Mouse (Mus musculus) midbrain, embryonic 10.5 days (tissue): ENCODE data around the gene Mkrn1. TPM values are rescaled to one million over a fixed set of nuclear protein-coding genes. Genes with fewer than 3 reads are reported as not detected.
"Not testable (repeated sequence)": the region's sequence is repeated elsewhere in the genome, so short reads cannot be mapped to it uniquely, and the experiment has no call there.

ENCODE experiments used
- DNase-seq: peaks from one replicate; pipeline ENCODE4 v3.0.0-alpha.2; 2017; ENCODE audit warnings: low spot score
- H3K27ac ChIP-seq: fragments of 300-500 bp; sonication (generic); replicated peaks from 2 replicates; pipeline ENCODE4 v1.5.1; 2016; ENCODE audit warnings: mild to moderate bottlenecking
- H3K27me3 ChIP-seq: fragments of 300-500 bp; sonication (generic); 2 replicates; pipeline ENCODE4 v1.6.1; 2016; ENCODE audit warnings: low read depth, mild to moderate bottlenecking; ENCODE audit not compliant: poor library complexity, severe bottlenecking
- H3K36me3 ChIP-seq: fragments of 300-500 bp; sonication (generic); 2 replicates; pipeline ENCODE4 v1.6.1; 2016; ENCODE audit warnings: mild to moderate bottlenecking, moderate library complexity
- H3K4me1 ChIP-seq: fragments of 300-500 bp; sonication (generic); 2 replicates; pipeline ENCODE4 v1.6.1; 2016
- H3K4me3 ChIP-seq: fragments of 300-500 bp; sonication (generic); 2 replicates; pipeline ENCODE4 v1.5.1; 2016; ENCODE audit warnings: mild to moderate bottlenecking, moderate library complexity
- H3K9me3 ChIP-seq: fragments of 300-500 bp; sonication (generic); replicated peaks from 2 replicates; pipeline ENCODE4 v1.6.1; 2016; ENCODE audit warnings: mild to moderate bottlenecking
- WGBS: fragments of 180-500 bp; shearing (Covaris S2); methylation state at CpG from one replicate; pipeline ENCODE4 v1.1.7; 2016; 5-methylcytosine and 5-hydroxymethylcytosine counted together
- polyA plus RNA-seq: library from polyadenylated mRNA; unstranded; fragments of >200 nt; fragmentation: Nextera tagmentation; extraction: Ambion mirVana; gene quantifications from 2 replicates; pipeline ENCODE4 v1.2.1, GENCODE M21; 2016

Gene Mkrn1
- polyA plus RNA-seq, 1 experiment from 2014 or later: 88.2 TPM

- no peak for DNase-seq
- no peaks in the 10 kb centered on the region for H3K27me3 ChIP-seq
- H3K36me3 ChIP-seq: peaks cover 60% of the 10 kb centered on the region
- 92% methylated on average over 4 of the region's 4 CpGs for WGBS
- no peaks in the 10 kb centered on the region for H3K9me3 ChIP-seq
- H3K4me1 ChIP-seq: no peaks in the 10 kb centered on the region
- H3K27ac ChIP-seq: no peak overlapping the region
- H3K4me3 ChIP-seq: no peak overlapping the region
Observed at GRCm38 (mm10) chr6:39395916-39396315, 24.3 kb downstream of the Mkrn1 start.

GRCm38 (mm10) chr6:39395471-39395870, 24.8 kb downstream of the Mkrn1 start:
- H3K4me3 ChIP-seq: no peak overlapping the region
- H3K9me3 ChIP-seq: no peaks in the 10 kb centered on the region
- H3K27me3 ChIP-seq: no peaks in the 10 kb centered on the region
- H3K4me1 ChIP-seq: no peaks in the 10 kb centered on the region
- DNase-seq: no peak
- no peak overlapping the region for H3K27ac ChIP-seq
- H3K36me3 ChIP-seq: peaks cover 60% of the 10 kb centered on the region
- WGBS: 93% methylated on average over 4 of the region's 4 CpGs

- no peak for DNase-seq
- peaks cover 9% of the 10 kb centered on the region for H3K36me3 ChIP-seq
- no peaks in the 10 kb centered on the region for H3K27me3 ChIP-seq
- WGBS: 94% methylated on average over 2 of the region's 2 CpGs
- H3K27ac ChIP-seq: no peak overlapping the region
- no peak overlapping the region for H3K4me3 ChIP-seq
- H3K9me3 ChIP-seq: no peaks in the 10 kb centered on the region
- no peaks in the 10 kb centered on the region for H3K4me1 ChIP-seq
Observed at GRCm38 (mm10) chr6:39389988-39390387, 30.3 kb downstream of the Mkrn1 start.

- WGBS: 8% methylated on average over 20 of the region's 20 CpGs
- H3K4me1 ChIP-seq: peaks cover 29% of the 10 kb centered on the region
Observed at GRCm38 (mm10) chr6:39381125-39381880, 39.0 kb downstream of the Mkrn1 start, which contains the start of gene Rab19. Gene Rab19 (plus strand): TSS chr6:39381175.

GRCm38 (mm10) chr6:39380276-39380675, 40.0 kb downstream of the Mkrn1 start:
- Histone ChIP-seq H3K27me3 (peaks cover 35% of the 10 kb centered on the region), H3K36me3 (no peaks in the 10 kb centered on the region), H3K9me3 (no peaks in the 10 kb centered on the region), H3K4me1 (peaks cover 37% of the 10 kb centered on the region), H3K27ac (no peak overlapping the region), H3K4me3 (no peak overlapping the region)
- DNase-seq: no peak
- 94% methylated on average over 3 of the region's 3 CpGs for WGBS

More at GRCm38 (mm10) chr6:39381125-39381880, 39.0 kb downstream of the Mkrn1 start, which contains the start of gene Rab19:
- DNase-seq: peak; percentile 27
- Histone ChIP-seq H3K36me3 (no peaks in the 10 kb centered on the region), H3K27ac (no peak within 1 kb of the TSS), H3K27me3 (peaks cover 35% of the 10 kb centered on the region), H3K9me3 (no peaks in the 10 kb centered on the region), H3K4me3 (peak within 1 kb of the TSS; percentile 43)

- no peak for DNase-seq
- H3K27ac ChIP-seq: no peak overlapping the region
- H3K36me3 ChIP-seq: peaks cover 4% of the 10 kb centered on the region
- no peaks in the 10 kb centered on the region for H3K9me3 ChIP-seq
- H3K27me3 ChIP-seq: peaks cover 35% of the 10 kb centered on the region
- peaks cover 37% of the 10 kb centered on the region for H3K4me1 ChIP-seq
- WGBS: 82% methylated on average over 8 of the region's 8 CpGs
- no peak overlapping the region for H3K4me3 ChIP-seq
Observed at GRCm38 (mm10) chr6:39379749-39380148, 40.5 kb downstream of the Mkrn1 start.

GRCm38 (mm10) chr6:39379224-39379623, 41.0 kb downstream of the Mkrn1 start:
- WGBS: 60% methylated on average over 4 of the region's 4 CpGs

GRCm38 (mm10) chr6:39378161-39378835, 42.0 kb downstream of the Mkrn1 start:
- not testable (repeated sequence) for H3K4me3 ChIP-seq
- WGBS: 78% methylated on average over 13 of the region's 13 CpGs

More at GRCm38 (mm10) chr6:39379224-39379623, 41.0 kb downstream of the Mkrn1 start:
- no peaks in the 10 kb centered on the region for H3K9me3 ChIP-seq
- H3K27ac ChIP-seq: no peak overlapping the region
- H3K36me3 ChIP-seq: peaks cover 9% of the 10 kb centered on the region
- peaks cover 35% of the 10 kb centered on the region for H3K27me3 ChIP-seq
- no peak for DNase-seq
- H3K4me1 ChIP-seq: peaks cover 37% of the 10 kb centered on the region
- no peak overlapping the region for H3K4me3 ChIP-seq

GRCm38 (mm10) chr6:39377311-39377827, 42.9 kb downstream of the Mkrn1 start, which contains the start of gene Slc37a3:
Gene Slc37a3 (minus strand): TSS chr6:39377675.
- Histone ChIP-seq H3K36me3 (peaks cover 16% of the 10 kb centered on the region), H3K9me3 (no peaks in the 10 kb centered on the region), H3K27me3 (peaks cover 35% of the 10 kb centered on the region), H3K27ac (peak within 1 kb of the TSS; percentile 94), H3K4me1 (peaks cover 43% of the 10 kb centered on the region), H3K4me3 (peak within 1 kb of the TSS; percentile 98)
- DNase-seq: peak; percentile 87
- WGBS: under 1% methylated on average over 43 of the region's 43 CpGs

More at GRCm38 (mm10) chr6:39378161-39378835, 42.0 kb downstream of the Mkrn1 start:
- peaks cover 16% of the 10 kb centered on the region for H3K36me3 ChIP-seq
- peaks cover 35% of the 10 kb centered on the region for H3K27me3 ChIP-seq
- not testable (repeated sequence) for H3K27ac ChIP-seq, DNase-seq, H3K9me3 ChIP-seq
- H3K4me1 ChIP-seq: peaks cover 37% of the 10 kb centered on the region

- Histone ChIP-seq H3K4me1 (peaks cover 38% of the 10 kb centered on the region), H3K36me3 (peaks cover 19% of the 10 kb centered on the region), H3K27ac (peak overlapping the region; percentile 94), H3K4me3 (peak overlapping the region; percentile 98), H3K27me3 (peaks cover 31% of the 10 kb centered on the region), H3K9me3 (no peaks in the 10 kb centered on the region)
- no peak for DNase-seq
- 30% methylated on average over 9 of the region's 9 CpGs for WGBS
Observed at GRCm38 (mm10) chr6:39376775-39377174, 43.5 kb downstream of the Mkrn1 start.

GRCm38 (mm10) chr6:39373301-39373955, 46.8 kb downstream of the Mkrn1 start:
- DNase-seq: no peak
- no peaks in the 10 kb centered on the region for H3K9me3 ChIP-seq
- peaks cover 29% of the 10 kb centered on the region for H3K4me1 ChIP-seq
- 93% methylated on average over 4 of the region's 4 CpGs for WGBS
- H3K27ac ChIP-seq: no peak overlapping the region
- H3K4me3 ChIP-seq: no peak overlapping the region
- H3K36me3 ChIP-seq: peaks cover 28% of the 10 kb centered on the region
- H3K27me3 ChIP-seq: no peaks in the 10 kb centered on the region; the same call in 1 of the 2 replicates

GRCm38 (mm10) chr6:39372727-39373126, 47.5 kb downstream of the Mkrn1 start:
- peaks cover 28% of the 10 kb centered on the region for H3K4me1 ChIP-seq
- no peaks in the 10 kb centered on the region; the same call in 1 of the 2 replicates for H3K27me3 ChIP-seq
- WGBS: 78% methylated on average over 7 of the region's 7 CpGs
- no peak overlapping the region for H3K4me3 ChIP-seq
- DNase-seq: no peak
- no peaks in the 10 kb centered on the region for H3K9me3 ChIP-seq
- peaks cover 32% of the 10 kb centered on the region for H3K36me3 ChIP-seq
- no peak overlapping the region for H3K27ac ChIP-seq
